In genomic region chr13:81945741-81946140, GRCm38 (mm10) we compare ENCODE assay signal across 8 mouse cellular contexts.
DNase-seq lines count a peak whose midpoint lies in the region; ATAC-seq lines count a peak whose summit lies in the region.

No protein-coding gene starts in this region.

- peak overlapping the region; percentile 55 for H3K9ac ChIP-seq in heart, embryonic 16.5 days (ENCODE audit: low read length)
- H3K9ac ChIP-seq in hindbrain, embryonic 15.5 days, result peak overlapping the region; percentile 45

- no peak for ATAC-seq in heart, embryonic 16.5 days (replicated peaks; ENCODE audit: extremely low read depth, insufficient read depth, low FRiP score)
- ATAC-seq in hindbrain, embryonic 15.5 days (ENCODE audit: low FRiP score, low read depth), result no peak
- ATAC-seq in megakaryocyte, adult 5-6 weeks (ENCODE audit: poor library complexity, severe bottlenecking), result no peak

- H3K9me3 ChIP-seq in heart, embryonic 16.5 days (replicated peaks; ENCODE audit: control insufficient read depth, low read length), result no peaks in the 10 kb centered on the region
- H3K9me3 ChIP-seq in hindbrain, embryonic 15.5 days, result no peaks in the 10 kb centered on the region

- peaks cover 3% of the 10 kb centered on the region; the same call in 1 of the 2 replicates for H3K4me1 ChIP-seq in heart, embryonic 16.5 days (ENCODE audit: control insufficient read depth, insufficient read depth, low read length)
- H3K4me1 ChIP-seq in hindbrain, embryonic 15.5 days (replicated peaks), result peaks cover 17% of the 10 kb centered on the region

- 12% methylated on average over 9 of the region's 9 CpGs for WGBS in heart, embryonic 16.5 days
- WGBS in hindbrain, embryonic 15.5 days, result 8% methylated on average over 9 of the region's 9 CpGs

- H3K4me3 ChIP-seq in heart, embryonic 16.5 days (ENCODE audit: low read length), result peak overlapping the region; percentile 33
- peak overlapping the region; percentile 35 for H3K4me3 ChIP-seq in hindbrain, embryonic 15.5 days

- peak overlapping the region; percentile 63 for H3K4me2 ChIP-seq in heart, embryonic 16.5 days (ENCODE audit: low read depth, low read length)
- H3K4me2 ChIP-seq in hindbrain, embryonic 15.5 days, result peak overlapping the region; percentile 66

- no peak for DNase-seq in heart, postnatal 4 days
- peak; percentile 46 for DNase-seq in embryo, embryonic 9.5 days (ENCODE audit: extremely low spot score)
- DNase-seq in neural tube, embryonic 10.5 days (ENCODE audit: extremely low spot score, low spot score), result peak; percentile 33
- no peak for DNase-seq in right cerebral cortex, adult 18-20 months
- no peak for DNase-seq in right cerebral cortex, postnatal 25 days

- H3K27me3 ChIP-seq in heart, embryonic 16.5 days (ENCODE audit: control insufficient read depth, insufficient read depth, low read length), result no peaks in the 10 kb centered on the region
- no peaks in the 10 kb centered on the region for H3K27me3 ChIP-seq in hindbrain, embryonic 15.5 days

- no peak overlapping the region for H3K27ac ChIP-seq in heart, embryonic 16.5 days (ENCODE audit: low read length)
- no peak overlapping the region for H3K27ac ChIP-seq in hindbrain, embryonic 15.5 days (replicated peaks)

- H3K36me3 ChIP-seq in heart, embryonic 16.5 days (ENCODE audit: control insufficient read depth, insufficient read depth), result no peaks in the 10 kb centered on the region
- H3K36me3 ChIP-seq in hindbrain, embryonic 15.5 days, result no peaks in the 10 kb centered on the region

Comparison
In these comparisons a context has a peak if more than half of its experiments do, and no peak if none do; other contexts are left out.
1. DNase-seq: peak in embryo, embryonic 9.5 days (single experiment) and neural tube, embryonic 10.5 days (single experiment); none in heart, postnatal 4 days (single experiment), right cerebral cortex, adult 18-20 months (single experiment) and right cerebral cortex, postnatal 25 days (single experiment).